Mouse (Mus musculus) layer of hippocampus, postnatal 25 days (tissue): Measurements from ENCODE around the gene Aifm2. TPM values are rescaled to one million over a fixed set of nuclear protein-coding genes. Genes with fewer than 3 reads are reported as not detected.

Experiments used
- DNase-seq, 2 experiments: peaks; one replicate each; pipeline ENCODE4 v3.0.0; 2022; ENCODE audit warnings: mixed read lengths in 2 of 2, low spot score in 1 of 2; ENCODE audit errors: extremely low spot score in 1 of 2
- microRNA-seq, 2 experiments: library from miRNA; unstranded; fragments of <30 nt; microRNA quantifications; one replicate each; pipeline ENCODE4 v1.2.0; 2021
- total RNA-seq, 2 experiments: library from RNA; stranded (reverse); gene quantifications; 2 replicates each; pipeline ENCODE4 v1.2.3; 2021

Aifm2 gene
- total RNA-seq, 2 experiments from 2014 or later, result 5.8 to 6.4 TPM

DNA sequence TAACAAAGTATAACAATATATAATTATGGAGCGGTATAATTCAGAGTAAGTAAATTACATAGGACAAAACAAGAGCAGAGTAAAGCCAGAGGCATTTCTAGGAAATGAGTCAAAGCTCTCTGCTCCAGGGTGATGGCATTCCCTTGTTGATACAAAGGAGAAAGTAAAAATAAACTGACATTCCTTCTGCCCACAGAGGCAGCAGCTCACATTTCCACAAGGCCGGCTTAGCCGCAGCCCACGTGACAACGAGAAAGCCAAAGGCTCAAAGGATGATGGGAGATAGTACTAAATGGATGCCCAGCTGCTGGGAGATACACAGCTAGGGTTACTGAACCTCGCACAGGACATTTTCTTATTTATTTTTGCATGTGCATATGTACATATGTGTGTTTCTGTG is 44.8 kb downstream of the Aifm2 start:
- DNase-seq, result no peak

DNA sequence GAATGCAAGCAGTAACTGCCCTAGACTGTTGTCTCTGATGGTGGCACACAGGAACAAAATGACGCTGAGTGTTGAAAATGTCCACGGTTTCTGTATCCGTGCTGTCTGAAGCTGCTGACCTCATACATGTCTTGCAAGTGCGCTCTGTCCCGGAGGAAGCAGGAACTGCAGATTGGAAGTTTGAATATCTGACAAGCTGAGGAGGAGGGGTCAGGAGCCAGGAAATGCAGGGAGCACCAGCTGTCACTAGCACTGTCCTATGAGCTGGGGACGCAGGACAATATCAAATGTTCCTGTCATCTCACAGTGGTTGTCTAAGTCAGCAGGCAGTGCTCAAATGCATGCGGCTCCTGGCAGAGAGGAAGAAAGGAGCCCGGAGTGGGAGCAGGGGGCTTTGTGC is 49.6 kb downstream of the Aifm2 start:
- DNase-seq, result no peak

DNA sequence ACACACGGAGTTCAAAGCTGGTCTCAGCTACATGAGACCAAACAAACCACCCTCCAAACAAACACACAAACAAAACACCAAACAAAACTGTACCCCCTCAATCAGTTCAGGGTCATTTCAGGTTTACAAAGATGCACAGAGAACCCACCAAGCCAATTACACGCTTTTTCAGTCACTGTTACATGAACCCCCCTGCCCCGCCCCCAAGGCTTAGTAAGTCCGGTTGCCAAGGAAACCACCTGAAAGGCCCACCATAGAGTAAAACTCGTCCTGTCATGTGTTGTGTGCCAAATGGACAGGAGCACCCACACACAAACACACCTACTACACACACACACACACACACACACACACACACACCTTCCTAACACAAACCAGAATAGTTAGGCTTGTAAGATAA is 50.5 kb downstream of the Aifm2 start:
- no peak for DNase-seq

DNA sequence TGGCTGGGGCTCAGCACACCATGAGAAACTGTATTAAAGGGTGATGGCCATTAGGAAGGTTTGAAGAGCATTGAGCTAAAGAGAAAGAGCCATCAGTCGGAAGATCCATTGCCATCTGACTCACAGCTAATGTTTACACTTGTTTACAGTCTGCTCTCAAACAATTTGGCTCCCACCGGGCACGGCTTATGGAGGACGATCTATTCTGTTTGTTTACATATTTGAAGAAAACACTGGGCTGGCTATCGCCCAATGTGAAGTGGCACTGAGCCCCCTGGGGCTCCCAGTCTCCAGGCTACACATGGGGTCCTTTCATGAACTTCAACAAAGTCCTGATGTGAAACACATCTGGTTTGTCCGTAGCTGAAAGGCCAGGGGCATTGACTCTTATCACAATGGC is 51.7 kb downstream of the Aifm2 start:
- no peak for DNase-seq

DNA sequence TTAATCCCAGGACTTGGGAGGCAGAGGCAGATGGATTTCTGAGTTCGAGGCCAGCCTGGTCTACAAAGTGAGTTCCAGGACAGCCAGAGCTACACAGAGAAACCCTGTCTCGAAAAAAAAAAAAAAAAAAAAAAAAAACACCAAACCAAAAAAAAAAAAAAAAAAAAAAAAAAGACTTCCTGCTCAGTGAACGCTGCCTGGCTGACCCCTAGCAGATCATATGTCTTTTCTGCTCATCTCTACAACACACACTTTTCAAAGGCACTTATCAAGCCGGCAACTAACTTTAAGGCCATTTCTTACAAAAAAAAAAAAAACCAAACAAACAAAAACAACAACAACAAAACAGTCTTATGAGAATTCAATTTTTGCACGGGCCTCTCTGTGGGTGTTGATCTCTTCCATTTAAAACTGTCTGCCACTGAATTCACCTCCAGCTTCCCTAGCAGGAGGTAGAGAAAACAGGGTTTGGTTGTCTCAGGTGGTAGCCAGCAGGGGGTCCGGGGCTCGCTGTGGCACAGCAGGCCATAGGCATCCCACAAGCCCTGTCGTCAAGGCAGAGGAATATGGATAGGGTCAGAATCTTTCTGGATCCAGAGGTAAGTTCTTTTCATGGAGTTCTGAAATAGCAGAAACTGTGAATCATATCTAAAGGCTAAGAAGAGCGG is 66.5 kb downstream of the Aifm2 start:
- no peak for DNase-seq

DNA sequence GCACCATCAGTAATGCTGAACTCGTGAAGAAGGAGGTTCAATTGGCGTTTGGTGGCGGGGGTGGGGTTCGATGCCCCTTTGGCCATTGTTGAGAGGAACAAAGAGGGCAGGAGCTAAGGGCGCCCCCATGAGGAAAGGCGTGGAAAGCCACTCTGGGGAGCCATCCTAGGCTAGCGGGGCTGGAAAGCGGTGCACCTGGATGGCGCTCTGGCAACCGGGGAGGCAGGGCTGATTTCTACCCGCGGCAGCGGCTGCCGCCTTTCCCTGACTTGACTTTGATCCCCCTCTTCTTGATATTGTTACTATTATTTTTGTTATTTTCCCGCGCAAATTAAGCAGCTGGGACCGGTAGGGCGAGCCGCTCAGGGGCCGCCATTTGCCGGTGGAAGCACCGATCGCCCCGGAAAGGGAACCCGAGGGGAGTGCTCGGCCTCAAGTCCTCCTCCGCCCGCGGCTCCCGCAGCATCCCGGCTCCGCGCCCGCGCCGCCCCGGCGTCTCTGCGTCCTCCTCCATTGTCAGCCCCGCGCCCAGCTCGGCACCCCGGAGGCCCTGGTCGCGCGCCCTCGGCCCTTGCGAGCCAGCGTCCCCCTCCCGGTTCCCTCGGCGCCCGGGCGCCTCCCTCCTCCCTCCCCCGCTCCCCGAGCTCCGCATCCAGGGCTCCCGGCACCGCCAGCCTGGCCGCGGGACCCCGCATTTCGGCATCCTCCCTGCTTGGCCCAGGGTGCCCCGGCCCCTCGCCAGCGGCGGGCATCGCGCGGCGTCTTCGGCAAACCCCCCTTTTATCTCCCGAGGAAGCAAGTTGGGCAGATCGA is 67.9 kb downstream of the Aifm2 start:
- peak; percentile 63 to 65 for DNase-seq

DNA sequence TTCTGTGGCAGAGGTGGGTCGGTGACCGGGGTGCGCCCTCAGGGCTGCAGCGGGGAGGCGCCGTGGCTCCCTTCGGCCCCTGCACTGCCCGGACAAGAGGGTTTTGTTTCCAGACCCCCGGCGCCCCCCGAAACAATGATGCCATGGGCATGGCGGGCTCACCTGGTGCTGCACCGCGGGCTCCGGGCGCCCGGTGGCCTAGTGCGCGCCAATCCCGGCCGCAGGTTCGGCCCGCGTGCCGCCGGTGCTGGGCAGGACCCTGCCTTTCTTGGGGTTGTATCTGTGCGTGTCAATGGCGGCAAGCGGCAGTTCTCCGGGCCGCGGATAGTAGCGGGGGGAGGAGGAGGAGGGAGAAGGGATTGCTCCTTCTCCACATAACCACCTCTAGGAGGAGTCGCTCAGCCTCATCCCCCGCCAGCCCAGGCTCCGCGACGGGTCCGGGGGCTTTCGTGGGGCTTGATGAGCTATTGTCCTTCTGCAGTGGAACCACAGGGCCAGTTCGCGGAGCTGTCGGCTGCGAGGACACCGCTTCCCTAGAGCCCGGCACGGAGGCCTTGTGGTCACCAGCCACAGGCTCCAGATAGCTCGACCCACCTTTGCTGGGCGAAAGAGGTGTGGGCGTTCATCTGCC is 68.7 kb downstream of the Aifm2 start, which contains the start of gene H2afy2:
Gene H2afy2 (minus strand): TSS at position 527 of the 631 bp plus-strand sequence.
- DNase-seq, result peak; percentile 53 to 54

DNA sequence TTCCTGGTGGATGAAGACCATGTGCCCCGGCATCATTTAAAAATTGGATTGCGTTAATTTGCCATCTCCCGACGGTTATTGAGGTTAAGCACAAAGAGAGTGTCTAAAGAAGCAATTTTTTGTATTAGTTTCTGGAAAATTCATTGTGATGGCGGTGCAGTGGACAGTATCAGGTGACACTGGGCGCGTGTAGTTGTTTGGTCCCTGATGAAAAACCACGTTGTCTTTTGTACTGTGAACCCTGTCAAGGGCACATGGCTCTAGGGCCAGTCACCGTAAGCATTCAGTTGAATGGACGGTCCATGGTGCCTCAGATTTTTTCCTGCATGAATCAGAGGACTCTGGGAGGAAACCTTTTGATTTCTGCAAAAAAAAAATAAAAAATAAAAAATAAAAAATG is 69.4 kb downstream of the Aifm2 start:
- DNase-seq, result no peak

DNA sequence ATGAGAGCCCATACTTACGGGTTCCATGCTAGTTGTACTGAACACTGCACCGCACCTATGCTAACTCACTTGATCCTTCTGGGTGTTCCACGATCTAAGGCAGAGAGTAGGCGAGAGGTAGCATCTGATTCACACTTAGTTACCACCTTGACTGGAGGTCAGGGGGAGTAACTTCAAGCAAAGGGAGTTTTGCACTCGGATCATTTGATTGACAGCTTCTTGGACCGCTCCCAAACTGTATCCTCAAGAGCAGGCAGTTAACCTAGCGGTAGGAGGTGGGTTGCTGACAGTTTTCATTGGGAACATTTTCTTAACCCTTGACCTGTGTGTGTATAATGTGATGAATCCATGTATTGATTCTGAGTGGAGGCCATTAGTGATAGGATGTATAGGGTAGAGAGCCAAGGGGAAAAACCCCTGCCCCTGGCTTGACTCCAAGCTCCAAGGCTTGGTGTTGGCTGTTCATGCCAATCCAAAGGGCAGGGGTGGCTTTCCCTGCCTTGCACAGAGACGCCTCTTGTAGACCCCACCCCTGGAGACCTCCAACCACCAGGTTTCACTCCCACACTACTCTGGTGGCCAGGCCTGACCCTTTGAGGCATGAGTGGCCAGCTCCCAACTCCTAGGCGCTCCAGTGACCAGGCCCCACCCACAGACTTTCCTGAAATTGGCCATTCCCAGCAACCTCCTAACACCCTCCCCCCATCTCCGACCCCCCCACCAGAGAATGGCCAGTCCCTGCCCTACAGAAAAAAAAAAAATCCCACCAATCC is 72.7 kb downstream of the Aifm2 start:
- DNase-seq, result no peak

DNA sequence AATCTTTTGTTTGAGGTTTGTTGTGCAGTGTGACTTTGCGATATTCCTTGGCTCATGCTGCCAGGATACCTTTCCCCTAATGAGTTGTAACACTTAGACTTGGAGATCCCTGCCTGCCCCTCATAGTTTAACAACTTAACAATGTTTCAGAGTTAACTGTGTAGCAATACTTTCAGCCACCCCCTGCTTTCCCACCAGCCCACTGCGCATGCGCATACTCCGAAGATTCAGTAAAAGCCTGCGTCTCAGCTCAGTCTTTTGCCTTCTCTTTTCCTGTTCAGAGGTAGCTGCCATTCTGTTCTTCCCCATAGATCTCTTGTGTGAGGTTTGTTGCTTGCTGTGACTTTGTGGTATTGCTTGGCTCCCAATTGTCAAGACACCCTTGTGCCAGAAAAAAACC is 73.4 kb downstream of the Aifm2 start:
- DNase-seq, result no peak

Small RNA genes lying within 50 kb of the gene (microRNA-seq; reads per million reads assigned to microRNA genes)
- 0 reads per million in 2 experiments for gene Mir5108

Other genes starting within 250 kb of the Aifm2 start
- gene Lrrc20, start 239.5 kb upstream of the Aifm2 start, total RNA-seq, result 10 to 100 TPM; 19.8 to 22.9 TPM
- 1 to 10 TPM; 4.0 to 4.8 TPM for gene Npffr1, start 119.8 kb upstream of the Aifm2 start, total RNA-seq
- gene Ppa1, start 66.7 kb upstream of the Aifm2 start, total RNA-seq, result 100 to 1,000 TPM in 1 of 2 experiments, 10 to 100 TPM in 1; 99.5 to 110 TPM
- gene Sar1a, start 35.0 kb upstream of the Aifm2 start, total RNA-seq, result 100 to 1,000 TPM; 114 to 121 TPM
- 10 to 100 TPM; 22.9 to 27.1 TPM for gene Tysnd1, start 19.7 kb upstream of the Aifm2 start, total RNA-seq
- gene H2afy2, start 68.9 kb downstream of the Aifm2 start, total RNA-seq, result 10 to 100 TPM; 15.6 to 17.2 TPM